Mouse (Mus musculus): Measurements from ENCODE around the gene Itgb3bp. TPM values are rescaled to one million over a fixed set of nuclear protein-coding genes. Genes with fewer than 3 reads are reported as not detected.

Gene Itgb3bp
- 46.8 and 48.1 TPM in 2 replicates for polyA plus RNA-seq (2016; fragmentation: Nextera tagmentation; extraction: Ambion mirVana)

GRCm38 (mm10) chr4:99929613-99930517 is at the start of gene Itgb3bp:
Itgb3bp (minus strand) TSS chr4:99929813.
- ATAC-seq (ENCODE audit: insufficient number of reproducible peaks, insufficient read depth, low FRiP score, low TSS enrichment, low read depth), result peak; percentile 88
- 1% methylated on average over 57 of the region's 57 CpGs for WGBS
- peaks cover 13% of the 10 kb centered on the region for H3K4me1 ChIP-seq (replicated peaks)
- H3K9me3 ChIP-seq, result no peaks in the 10 kb centered on the region
- peak within 1 kb of the TSS; percentile 67 for H3K9ac ChIP-seq (replicated peaks)
- H3K4me3 ChIP-seq (replicated peaks), result peak within 1 kb of the TSS; percentile 66
- H3K27me3 ChIP-seq, result no peaks in the 10 kb centered on the region
- H3K27ac ChIP-seq, result peak within 1 kb of the TSS; percentile 82
- peak within 1 kb of the TSS; percentile 89 for H3K4me2 ChIP-seq
- no peaks in the 10 kb centered on the region for H3K36me3 ChIP-seq

DNA sequence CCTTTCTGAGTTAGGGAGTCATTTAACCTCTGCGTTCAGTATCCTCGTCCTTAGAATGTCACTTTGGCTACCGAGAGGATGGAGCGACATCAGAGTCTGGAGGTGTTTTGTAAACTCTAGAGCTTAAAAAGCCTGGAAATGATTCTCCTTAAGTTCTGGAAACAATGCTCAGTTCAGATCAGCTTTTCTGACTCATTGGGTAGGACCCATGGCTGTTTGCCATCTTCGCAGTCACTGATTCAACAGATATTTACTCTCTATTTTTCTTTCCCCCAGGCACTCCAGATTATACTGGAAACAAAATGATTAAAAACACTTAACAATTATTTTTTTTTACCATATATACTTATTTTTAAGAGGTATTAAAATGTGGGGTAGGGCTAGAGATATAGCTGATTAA is 49.7 kb upstream of the Itgb3bp start:
- no peaks in the 10 kb centered on the region for H3K27me3 ChIP-seq
- H3K4me1 ChIP-seq (replicated peaks), result no peaks in the 10 kb centered on the region
- H3K9ac ChIP-seq (replicated peaks), result no peak overlapping the region
- 92% methylated on average over 5 of the region's 5 CpGs for WGBS
- ATAC-seq (ENCODE audit: insufficient number of reproducible peaks, insufficient read depth, low FRiP score, low TSS enrichment, low read depth), result no peak
- no peaks in the 10 kb centered on the region for H3K9me3 ChIP-seq
- H3K4me2 ChIP-seq, result no peak overlapping the region
- H3K27ac ChIP-seq, result no peak overlapping the region
- no peak overlapping the region for H3K4me3 ChIP-seq (replicated peaks)
- H3K36me3 ChIP-seq, result 0 out of 2 replicates have a peak, but pooled peaks cover 5% of the 10 kb centered on the region

GRCm38 (mm10) chr4:99974375-99974774 is 44.8 kb upstream of the Itgb3bp start:
- H3K9ac ChIP-seq (replicated peaks), result no peak overlapping the region
- H3K4me3 ChIP-seq (replicated peaks), result no peak overlapping the region
- H3K36me3 ChIP-seq, result no peaks in the 10 kb centered on the region
- H3K4me1 ChIP-seq (replicated peaks), result peaks cover 8% of the 10 kb centered on the region
- 74% methylated on average over 5 of the region's 5 CpGs for WGBS
- H3K27me3 ChIP-seq, result no peaks in the 10 kb centered on the region
- H3K4me2 ChIP-seq, result no peak overlapping the region
- ATAC-seq (ENCODE audit: insufficient number of reproducible peaks, insufficient read depth, low FRiP score, low TSS enrichment, low read depth), result no peak
- no peaks in the 10 kb centered on the region for H3K9me3 ChIP-seq
- H3K27ac ChIP-seq, result no peak overlapping the region

DNA sequence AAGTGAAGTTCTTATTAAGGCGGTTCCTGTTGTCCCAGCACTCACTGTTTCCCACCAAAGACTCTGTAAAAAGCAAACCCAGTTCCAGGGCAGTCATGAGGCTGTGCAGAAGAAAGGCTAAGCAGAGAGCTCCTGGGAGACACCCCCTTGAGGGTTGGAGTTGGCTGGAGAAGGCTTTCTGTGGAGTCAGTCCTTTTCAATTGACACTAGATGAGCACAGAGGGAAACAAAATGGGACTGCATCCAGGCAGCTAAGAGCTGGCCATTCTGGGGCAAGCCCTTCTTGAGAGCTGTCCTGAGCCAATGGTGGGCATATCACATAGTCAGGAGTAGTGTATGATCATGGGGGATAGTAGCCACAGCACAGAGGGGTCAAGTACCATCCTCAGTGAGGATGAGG is 44.3 kb upstream of the Itgb3bp start:
- peaks cover 13% of the 10 kb centered on the region for H3K4me1 ChIP-seq (replicated peaks)
- no peak overlapping the region for H3K9ac ChIP-seq (replicated peaks)
- H3K36me3 ChIP-seq, result no peaks in the 10 kb centered on the region
- WGBS, result 92% methylated on average over 1 of the region's 1 CpGs
- H3K4me3 ChIP-seq (replicated peaks), result no peak overlapping the region
- H3K27ac ChIP-seq, result no peak overlapping the region
- H3K27me3 ChIP-seq, result no peaks in the 10 kb centered on the region
- no peak overlapping the region for H3K4me2 ChIP-seq
- no peaks in the 10 kb centered on the region for H3K9me3 ChIP-seq
- no peak for ATAC-seq (ENCODE audit: insufficient number of reproducible peaks, insufficient read depth, low FRiP score, low TSS enrichment, low read depth)

DNA sequence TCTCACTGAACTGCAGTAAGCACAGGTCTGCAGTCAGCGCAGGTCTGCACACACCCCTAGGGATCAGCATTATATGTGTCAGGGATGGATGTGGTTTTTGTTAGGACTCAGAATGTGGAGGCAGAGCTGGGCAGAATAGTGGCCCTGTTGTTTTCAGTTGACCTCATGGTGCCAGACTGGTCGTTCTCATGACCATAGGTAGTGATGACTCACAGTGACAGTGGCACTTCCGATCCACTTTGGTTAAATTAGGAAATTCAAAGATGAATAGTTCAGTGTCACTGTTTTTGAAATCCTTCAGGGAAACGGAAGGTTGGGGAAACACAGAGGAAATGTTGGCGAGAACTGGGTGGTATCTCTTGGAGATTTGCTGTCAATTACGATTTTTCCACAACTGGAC is 43.3 kb upstream of the Itgb3bp start:
- 85% methylated on average over 6 of the region's 6 CpGs for WGBS
- ATAC-seq (ENCODE audit: insufficient number of reproducible peaks, insufficient read depth, low FRiP score, low TSS enrichment, low read depth), result no peak
- no peak overlapping the region for H3K4me3 ChIP-seq (replicated peaks)

GRCm38 (mm10) chr4:99970097-99970496 is 40.5 kb upstream of the Itgb3bp start:
- no peak overlapping the region for H3K4me2 ChIP-seq
- WGBS, result 65% methylated on average over 4 of the region's 4 CpGs
- no peaks in the 10 kb centered on the region for H3K27me3 ChIP-seq
- H3K9ac ChIP-seq (replicated peaks), result no peak overlapping the region
- no peaks in the 10 kb centered on the region for H3K9me3 ChIP-seq
- H3K36me3 ChIP-seq, result peaks cover 6% of the 10 kb centered on the region; the same call in 1 of the 2 replicates
- peaks cover 32% of the 10 kb centered on the region for H3K4me1 ChIP-seq (replicated peaks)
- no peak overlapping the region for H3K4me3 ChIP-seq (replicated peaks)
- ATAC-seq (ENCODE audit: insufficient number of reproducible peaks, insufficient read depth, low FRiP score, low TSS enrichment, low read depth), result no peak
- no peak overlapping the region for H3K27ac ChIP-seq

More for the DNA sequence above, 43.3 kb upstream of the Itgb3bp start:
- no peak overlapping the region for H3K27ac ChIP-seq
- H3K9me3 ChIP-seq, result no peaks in the 10 kb centered on the region
- H3K4me2 ChIP-seq, result no peak overlapping the region
- peaks cover 18% of the 10 kb centered on the region for H3K4me1 ChIP-seq (replicated peaks)
- H3K9ac ChIP-seq (replicated peaks), result no peak overlapping the region
- no peaks in the 10 kb centered on the region for H3K27me3 ChIP-seq
- no peaks in the 10 kb centered on the region for H3K36me3 ChIP-seq

DNA sequence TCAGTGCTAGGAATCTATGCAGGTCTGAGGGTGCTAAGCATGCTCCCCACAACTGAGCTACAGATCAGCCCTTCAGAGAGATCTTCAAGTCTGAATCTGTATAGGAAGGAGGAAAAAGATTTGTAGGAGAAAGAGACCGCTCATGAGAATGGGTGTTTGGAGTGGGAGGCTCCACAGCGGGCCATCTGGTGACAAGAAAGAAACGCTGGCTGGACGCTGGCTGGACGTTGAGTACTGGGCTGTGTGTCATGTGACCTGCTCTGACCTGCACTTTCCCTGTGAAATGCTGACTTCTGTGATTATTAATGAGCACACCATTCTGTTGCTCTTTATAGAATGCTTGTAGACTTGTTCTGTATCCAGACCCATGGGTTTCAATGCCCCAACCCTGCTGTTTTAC is 39.7 kb upstream of the Itgb3bp start:
- WGBS, result 22% methylated on average over 5 of the region's 5 CpGs
- ATAC-seq (ENCODE audit: insufficient number of reproducible peaks, insufficient read depth, low FRiP score, low TSS enrichment, low read depth), result no peak
- Histone ChIP-seq H3K9me3 (no peaks in the 10 kb centered on the region), H3K27ac (no peak overlapping the region), H3K4me1 (replicated peaks) (peaks cover 32% of the 10 kb centered on the region), H3K4me3 (replicated peaks) (no peak overlapping the region), H3K9ac (replicated peaks) (no peak overlapping the region), H3K27me3 (no peaks in the 10 kb centered on the region), H3K36me3 (peaks cover 10% of the 10 kb centered on the region; the same call in 1 of the 2 replicates), H3K4me2 (no peak overlapping the region)

DNA sequence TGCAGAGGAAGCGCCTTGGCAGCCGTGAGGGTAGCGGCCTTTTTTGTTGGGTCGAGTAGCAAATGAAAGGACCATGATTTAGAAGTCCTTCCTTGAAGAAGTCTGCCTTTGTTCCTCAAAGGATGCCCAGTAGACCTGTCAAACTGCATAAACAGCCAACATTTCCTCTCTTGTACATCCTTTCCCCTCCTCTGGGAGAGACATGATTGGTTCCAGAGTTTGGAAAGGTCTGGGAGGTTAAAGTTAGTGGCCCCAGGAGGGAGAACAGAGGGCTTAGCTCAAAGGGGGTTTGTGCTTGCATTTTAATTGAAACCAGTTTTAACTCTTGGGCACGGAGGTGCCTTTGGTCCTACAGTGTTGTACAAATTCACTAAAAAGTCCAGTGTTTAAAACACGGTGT is 36.9 kb upstream of the Itgb3bp start:
- H3K9ac ChIP-seq (replicated peaks), result no peak overlapping the region

DNA sequence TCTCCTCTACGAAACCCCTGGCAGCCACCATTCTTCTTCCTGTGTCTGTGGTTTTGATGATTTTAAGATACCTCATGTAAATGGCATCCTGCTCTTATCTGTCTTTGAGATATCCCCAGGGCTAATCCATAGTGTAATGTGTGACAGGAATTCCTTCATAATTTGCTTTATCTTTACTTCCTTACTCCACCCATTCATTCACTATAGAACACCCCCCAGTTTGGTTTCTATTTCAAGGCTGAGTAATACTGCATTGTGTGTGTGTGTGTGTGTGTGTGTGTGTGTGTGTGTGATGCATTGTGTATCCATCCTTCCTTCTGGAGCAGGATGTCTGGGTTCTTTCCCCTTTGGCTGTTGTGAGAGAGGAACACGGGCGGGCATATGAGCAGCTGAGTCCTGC is 29.7 kb upstream of the Itgb3bp start:
- ATAC-seq (ENCODE audit: insufficient number of reproducible peaks, insufficient read depth, low FRiP score, low TSS enrichment, low read depth), result no peak
- Histone ChIP-seq H3K36me3 (peaks cover 8% of the 10 kb centered on the region; the same call in 1 of the 2 replicates), H3K4me3 (replicated peaks) (no peak overlapping the region), H3K4me2 (no peak overlapping the region), H3K9ac (replicated peaks) (no peak overlapping the region), H3K27me3 (no peaks in the 10 kb centered on the region), H3K9me3 (no peaks in the 10 kb centered on the region), H3K27ac (no peak overlapping the region), H3K4me1 (replicated peaks) (0 out of 2 replicates have a peak, but pooled peaks cover 6% of the 10 kb centered on the region)
- 70% methylated on average over 3 of the region's 3 CpGs for WGBS

More for the DNA sequence above, 36.9 kb upstream of the Itgb3bp start:
- Histone ChIP-seq H3K4me2 (peak overlapping the region; percentile 19; the same call in 1 of the 2 replicates), H3K9me3 (no peaks in the 10 kb centered on the region), H3K4me1 (replicated peaks) (peaks cover 32% of the 10 kb centered on the region), H3K36me3 (peaks cover 18% of the 10 kb centered on the region; the same call in 1 of the 2 replicates), H3K27ac (no peak overlapping the region), H3K27me3 (no peaks in the 10 kb centered on the region), H3K4me3 (replicated peaks) (no peak overlapping the region)
- WGBS, result 32% methylated on average over 6 of the region's 6 CpGs
- 0 out of 2 replicates have a peak, but pooled peaks have one; percentile 59 for ATAC-seq (ENCODE audit: insufficient number of reproducible peaks, insufficient read depth, low FRiP score, low TSS enrichment, low read depth)

DNA sequence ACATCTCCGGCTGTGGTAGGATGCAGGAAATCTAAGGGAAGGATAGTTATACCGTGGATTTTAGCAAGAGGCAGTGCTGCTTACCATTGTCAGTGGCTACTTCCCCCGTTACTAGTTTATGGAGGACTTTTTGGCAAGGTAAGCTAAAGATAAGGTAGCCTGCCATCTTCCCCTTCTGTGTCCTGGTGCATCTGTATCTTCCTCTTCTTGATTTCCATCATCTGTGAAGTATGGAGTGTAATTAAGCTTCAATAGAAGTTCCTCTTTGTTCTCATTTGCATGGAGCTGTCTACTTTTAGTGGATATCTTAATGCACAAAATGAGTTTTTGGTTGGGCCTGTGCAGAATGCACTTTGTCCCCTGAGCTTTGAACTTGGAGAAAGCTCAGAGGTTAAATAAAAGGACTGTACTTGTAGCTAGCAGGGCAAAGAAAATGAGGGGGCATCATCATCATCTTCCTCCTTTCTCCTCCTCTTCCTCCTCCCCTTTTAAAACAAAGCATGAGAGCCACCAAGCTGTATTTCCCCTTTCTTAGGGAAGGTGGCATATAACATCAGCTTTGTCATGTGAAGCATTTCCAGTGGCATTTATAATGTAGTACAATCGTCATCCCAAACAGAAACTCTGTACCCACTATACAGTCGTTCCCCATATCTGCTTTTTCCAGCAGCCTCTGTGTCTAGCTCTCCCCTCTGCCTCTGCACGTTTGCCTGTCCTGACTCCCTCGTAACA is 28.6 kb upstream of the Itgb3bp start:
- Histone ChIP-seq H3K4me3 (replicated peaks) (no peak overlapping the region), H3K4me2 (no peak overlapping the region), H3K9ac (replicated peaks) (no peak overlapping the region), H3K27ac (no peak overlapping the region), H3K27me3 (no peaks in the 10 kb centered on the region), H3K9me3 (no peaks in the 10 kb centered on the region), H3K4me1 (replicated peaks) (0 out of 2 replicates have a peak, but pooled peaks cover 6% of the 10 kb centered on the region), H3K36me3 (no peaks in the 10 kb centered on the region)
- 83% methylated on average over 7 of the region's 7 CpGs for WGBS
- no peak for ATAC-seq (ENCODE audit: insufficient number of reproducible peaks, insufficient read depth, low FRiP score, low TSS enrichment, low read depth)

- H3K27me3 ChIP-seq, result no peaks in the 10 kb centered on the region
- no peak overlapping the region for H3K4me2 ChIP-seq
- 95% methylated on average over 4 of the region's 4 CpGs for WGBS
- no peaks in the 10 kb centered on the region for H3K36me3 ChIP-seq
- H3K4me1 ChIP-seq (replicated peaks), result 0 out of 2 replicates have a peak, but pooled peaks cover 6% of the 10 kb centered on the region
- H3K4me3 ChIP-seq (replicated peaks), result no peak overlapping the region
- H3K9me3 ChIP-seq, result no peaks in the 10 kb centered on the region
- no peak for ATAC-seq (ENCODE audit: insufficient number of reproducible peaks, insufficient read depth, low FRiP score, low TSS enrichment, low read depth)
- no peak overlapping the region for H3K9ac ChIP-seq (replicated peaks)
- H3K27ac ChIP-seq, result no peak overlapping the region
Observed at GRCm38 (mm10) chr4:99957186-99957585, 27.6 kb upstream of the Itgb3bp start.
